Mouse (Mus musculus) thymus, postnatal 14 days (tissue): Measurements from ENCODE around the gene Gna11.

Experiments used
- DNase-seq: peaks from one replicate; pipeline ENCODE4 v3.0.0; 2021

Gene Gna11

GRCm38 (mm10) chr10:81542727-81543460 lies 2.1 kb downstream of the Gna11 start:
- DNase-seq, result no peak

- no peak for DNase-seq
These were observed 3.2 kb downstream of the Gna11 start for GRCm38 (mm10) chr10:81541803-81542202.

- no peak for DNase-seq
These were observed 3.6 kb downstream of the Gna11 start for GRCm38 (mm10) chr10:81541363-81541762.

GRCm38 (mm10) chr10:81538321-81539048 lies 6.5 kb downstream of the Gna11 start:
- DNase-seq, result no peak

- no peak for DNase-seq
These were observed 7.6 kb downstream of the Gna11 start for GRCm38 (mm10) chr10:81537429-81537828.

- DNase-seq, result no peak
These were observed 8.3 kb downstream of the Gna11 start for GRCm38 (mm10) chr10:81536734-81537133.

GRCm38 (mm10) chr10:81534826-81535225 lies 10.2 kb downstream of the Gna11 start:
- DNase-seq, result no peak

- peak; percentile 88 for DNase-seq
These were observed 18.2 kb downstream of the Gna11 start for GRCm38 (mm10) chr10:81526779-81527178.

- DNase-seq, result no peak
These were observed 19.8 kb downstream of the Gna11 start for GRCm38 (mm10) chr10:81525017-81525694.

GRCm38 (mm10) chr10:81524051-81524605 lies 20.9 kb downstream of the Gna11 start, which contains the start of gene Gna15:
TSS of gene Gna15 (minus strand) at chr10:81524225.
- no peak for DNase-seq

GRCm38 (mm10) chr10:81523570-81523969 lies 21.4 kb downstream of the Gna11 start:
- DNase-seq, result no peak

GRCm38 (mm10) chr10:81523142-81523541 lies 21.8 kb downstream of the Gna11 start:
- no peak for DNase-seq

- no peak for DNase-seq
These were observed 25.0 kb downstream of the Gna11 start for GRCm38 (mm10) chr10:81519978-81520365.

GRCm38 (mm10) chr10:81519227-81519977 lies 25.6 kb downstream of the Gna11 start:
- no peak for DNase-seq

GRCm38 (mm10) chr10:81518546-81518945 lies 26.4 kb downstream of the Gna11 start:
- DNase-seq, result peak; percentile 88

GRCm38 (mm10) chr10:81517227-81517626 lies 27.8 kb downstream of the Gna11 start:
- DNase-seq, result no peak

GRCm38 (mm10) chr10:81513798-81514197 lies 31.2 kb downstream of the Gna11 start:
- DNase-seq, result no peak

GRCm38 (mm10) chr10:81510246-81510810 lies 34.7 kb downstream of the Gna11 start:
- DNase-seq, result peak; percentile 49

- DNase-seq, result no peak
These were observed 37.1 kb downstream of the Gna11 start for GRCm38 (mm10) chr10:81507691-81508489.

- no peak for DNase-seq
These were observed 37.9 kb downstream of the Gna11 start for GRCm38 (mm10) chr10:81507095-81507494.

GRCm38 (mm10) chr10:81505016-81505664 lies 39.9 kb downstream of the Gna11 start:
- DNase-seq, result no peak
